Mouse (Mus musculus) hindbrain, embryonic 10.5 days (tissue): ENCODE data around the gene Srsf9. TPM values are rescaled to one million over a fixed set of nuclear protein-coding genes. Genes with fewer than 3 reads are reported as not detected.
A peak's percentile ranks its signal among the peaks of the same experiment; 100 is the strongest.

ENCODE experiments used
- DNase-seq: peaks from one replicate; pipeline ENCODE4 v3.0.0-alpha.2; 2017; ENCODE audit warnings: low spot score
- H3K27ac ChIP-seq: fragments of 300-500 bp; sonication (generic); 2 replicates; pipeline ENCODE4 v1.5.1; 2016; ENCODE audit warnings: mild to moderate bottlenecking, moderate library complexity
- H3K27me3 ChIP-seq: fragments of 300-500 bp; sonication (generic); 2 replicates; pipeline ENCODE4 v1.6.1; 2016; ENCODE audit warnings: mild to moderate bottlenecking; ENCODE audit not compliant: poor library complexity, insufficient read depth, severe bottlenecking
- H3K36me3 ChIP-seq: fragments of 300-500 bp; sonication (generic); 2 replicates; pipeline ENCODE4 v1.6.1; 2016; ENCODE audit warnings: mild to moderate bottlenecking, moderate library complexity
- H3K4me1 ChIP-seq: fragments of 300-500 bp; sonication (generic); replicated peaks from 2 replicates; pipeline ENCODE4 v1.6.1; 2016; ENCODE audit warnings: mild to moderate bottlenecking
- H3K4me3 ChIP-seq: fragments of 300-500 bp; sonication (generic); 2 replicates; pipeline ENCODE4 v1.5.1; 2016; ENCODE audit warnings: mild to moderate bottlenecking, moderate library complexity
- H3K9me3 ChIP-seq: fragments of 300-500 bp; sonication (generic); 2 replicates; pipeline ENCODE4 v1.6.1; 2016; ENCODE audit warnings: mild to moderate bottlenecking, moderate library complexity
- WGBS: fragments of 180-500 bp; shearing (Covaris S2); methylation state at CpG from one replicate; pipeline ENCODE4 v1.1.7; 2016; 5-methylcytosine and 5-hydroxymethylcytosine counted together
- polyA plus RNA-seq: library from polyadenylated mRNA; unstranded; fragments of >200 nt; fragmentation: Nextera tagmentation; extraction: Ambion mirVana; gene quantifications from 2 replicates; pipeline ENCODE4 v1.2.1, GENCODE M21; 2016

Gene Srsf9
- 383 and 387 TPM in 2 replicates for polyA plus RNA-seq

DNA sequence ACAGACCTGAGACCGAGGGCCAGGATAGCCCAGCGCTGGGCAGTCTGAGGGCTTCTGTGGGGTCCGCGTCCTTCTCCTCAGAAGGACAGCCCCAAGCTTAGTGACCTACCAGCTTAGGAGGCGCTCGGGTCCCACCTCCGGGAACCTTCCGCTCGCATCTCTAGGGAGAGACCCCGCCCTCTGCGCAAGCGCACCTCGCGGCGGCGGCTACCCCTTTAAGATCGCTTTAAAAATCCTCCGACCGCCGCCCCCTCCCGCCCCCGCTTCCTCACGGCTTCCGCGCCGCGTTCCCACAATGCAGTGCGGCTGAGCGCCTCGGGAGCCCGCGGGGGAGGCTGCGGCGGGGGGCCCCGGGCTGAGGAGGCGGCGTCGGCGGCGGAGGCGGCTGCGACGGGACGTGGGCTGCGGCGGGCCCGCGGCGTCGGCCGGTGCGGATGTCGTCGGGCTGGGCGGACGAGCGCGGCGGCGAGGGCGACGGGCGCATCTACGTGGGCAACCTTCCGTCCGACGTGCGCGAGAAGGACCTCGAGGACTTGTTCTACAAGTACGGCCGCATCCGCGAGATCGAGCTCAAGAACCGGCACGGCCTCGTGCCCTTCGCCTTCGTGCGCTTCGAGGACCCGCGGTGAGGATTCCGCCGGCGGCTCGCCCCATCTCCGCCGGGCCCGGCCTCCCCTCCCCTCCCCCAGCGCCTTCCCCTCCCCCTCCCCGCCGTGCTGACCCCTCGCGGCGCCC, at the start of gene Srsf9:
Gene Srsf9, plus strand, starts transcription at position 303 of the 735 bp plus-strand sequence.
- DNase-seq = peak; percentile 94
- no peaks in the 10 kb centered on the region for H3K27me3 ChIP-seq
- no peaks in the 10 kb centered on the region for H3K9me3 ChIP-seq
- peaks cover 27% of the 10 kb centered on the region for H3K4me1 ChIP-seq
- H3K27ac ChIP-seq = peak within 1 kb of the TSS; percentile 98
- H3K36me3 ChIP-seq = peaks cover 33% of the 10 kb centered on the region
- peak within 1 kb of the TSS; percentile 100 for H3K4me3 ChIP-seq
- 1% methylated on average over 96 of the region's 97 CpGs for WGBS

DNA sequence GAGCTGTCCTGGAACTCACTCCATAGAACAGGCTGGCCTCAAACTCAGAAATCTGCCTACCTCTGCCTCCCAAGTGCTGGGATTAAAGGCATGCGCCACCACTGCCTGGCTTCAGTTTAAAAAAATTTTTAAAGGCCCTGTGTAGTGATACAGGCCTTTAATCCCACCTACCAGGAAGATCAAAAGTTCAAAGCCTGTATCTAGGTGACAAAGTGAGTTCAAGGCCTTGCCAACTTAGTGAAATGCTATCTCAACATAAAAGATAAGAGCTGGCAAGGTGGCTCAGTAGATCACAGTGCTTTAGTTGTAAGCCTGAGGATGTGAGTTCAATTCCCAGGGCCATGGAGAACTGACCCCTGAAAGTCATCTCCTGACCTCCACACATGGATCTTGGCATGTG, 48.9 kb upstream of the Srsf9 start:
- Histone ChIP-seq H3K4me1 (peaks cover 19% of the 10 kb centered on the region), H3K9me3 (no peaks in the 10 kb centered on the region), H3K27ac (no peak overlapping the region), H3K4me3 (no peak overlapping the region), H3K27me3 (no peaks in the 10 kb centered on the region), H3K36me3 (peaks cover 4% of the 10 kb centered on the region)
- WGBS = 86% methylated on average over 1 of the region's 1 CpGs
- no peak for DNase-seq

DNA sequence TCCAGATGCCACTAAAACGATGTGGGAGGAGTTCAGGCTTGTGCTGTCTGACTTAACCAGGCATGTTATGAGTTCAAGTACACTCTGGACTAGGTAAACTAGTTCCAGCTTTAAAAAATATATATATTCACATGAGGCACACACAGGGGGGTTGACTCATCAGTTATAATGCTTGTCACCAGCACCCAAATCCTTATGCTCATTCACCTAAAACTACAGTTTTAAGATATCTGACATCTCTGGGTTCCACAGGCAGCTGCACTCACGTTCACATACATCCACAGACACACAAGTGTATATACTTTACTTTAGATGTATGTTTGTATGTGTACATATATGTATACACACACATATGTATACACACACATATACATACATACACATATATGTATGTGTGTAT, 48.2 kb upstream of the Srsf9 start:
- no peaks in the 10 kb centered on the region for H3K27me3 ChIP-seq
- WGBS = 64% methylated on average over 2 of the region's 2 CpGs
- no peak overlapping the region for H3K4me3 ChIP-seq

DNA sequence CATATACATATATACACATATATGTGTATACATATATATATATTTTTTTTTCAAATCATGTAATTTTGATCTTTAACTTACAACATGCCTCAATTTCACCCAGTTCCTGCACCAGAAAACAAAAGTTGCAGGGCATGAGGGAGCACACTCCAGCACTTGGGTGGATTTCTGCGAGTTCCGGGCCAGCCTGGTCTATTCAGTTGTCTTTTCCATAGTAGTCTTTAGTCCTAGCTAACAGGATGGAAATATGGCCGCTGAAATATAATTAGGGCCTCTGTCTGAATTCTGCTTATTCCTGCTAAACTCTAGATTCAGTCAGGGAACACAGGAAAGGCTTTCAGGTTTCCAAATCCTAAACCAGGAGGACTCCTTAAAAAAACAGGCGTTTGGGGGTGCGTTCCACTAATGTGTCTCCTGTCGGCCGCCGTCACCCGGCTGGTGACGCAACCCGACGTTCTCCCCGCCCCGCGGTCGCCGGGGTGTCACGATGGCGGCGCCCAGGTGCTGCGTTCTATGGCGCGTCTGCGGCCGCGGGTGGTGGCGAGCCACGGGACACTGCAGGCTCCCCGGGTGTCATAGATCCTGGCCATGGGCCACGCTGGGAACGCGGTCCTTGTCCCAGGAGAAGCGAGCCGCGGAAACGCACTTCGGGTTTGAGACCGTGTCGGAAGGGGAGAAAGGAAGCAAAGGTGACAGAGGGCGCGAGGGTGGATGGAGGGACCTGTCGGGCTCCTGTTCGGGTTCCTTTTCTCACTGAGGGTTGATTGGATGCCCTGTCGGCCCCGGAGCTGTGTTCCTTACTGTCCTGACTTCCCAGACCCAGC, 47.5 kb upstream of the Srsf9 start, which contains the start of gene Coq5:
Gene Coq5, plus strand, starts transcription at position 441 of the 824 bp plus-strand sequence.
- peaks cover 12% of the 10 kb centered on the region for H3K4me1 ChIP-seq
- H3K9me3 ChIP-seq = no peaks in the 10 kb centered on the region
- WGBS = 4% methylated on average over 45 of the region's 45 CpGs
- no peaks in the 10 kb centered on the region for H3K27me3 ChIP-seq
- H3K27ac ChIP-seq = peak within 1 kb of the TSS; percentile 90
- H3K36me3 ChIP-seq = peaks cover 17% of the 10 kb centered on the region
- peak within 1 kb of the TSS; percentile 97 for H3K4me3 ChIP-seq
- peak; percentile 81 for DNase-seq

More for the DNA sequence above, 48.2 kb upstream of the Srsf9 start:
- no peak for DNase-seq
- Histone ChIP-seq H3K4me1 (peaks cover 12% of the 10 kb centered on the region), H3K27ac (no peak overlapping the region), H3K9me3 (no peaks in the 10 kb centered on the region), H3K36me3 (peaks cover 11% of the 10 kb centered on the region)

DNA sequence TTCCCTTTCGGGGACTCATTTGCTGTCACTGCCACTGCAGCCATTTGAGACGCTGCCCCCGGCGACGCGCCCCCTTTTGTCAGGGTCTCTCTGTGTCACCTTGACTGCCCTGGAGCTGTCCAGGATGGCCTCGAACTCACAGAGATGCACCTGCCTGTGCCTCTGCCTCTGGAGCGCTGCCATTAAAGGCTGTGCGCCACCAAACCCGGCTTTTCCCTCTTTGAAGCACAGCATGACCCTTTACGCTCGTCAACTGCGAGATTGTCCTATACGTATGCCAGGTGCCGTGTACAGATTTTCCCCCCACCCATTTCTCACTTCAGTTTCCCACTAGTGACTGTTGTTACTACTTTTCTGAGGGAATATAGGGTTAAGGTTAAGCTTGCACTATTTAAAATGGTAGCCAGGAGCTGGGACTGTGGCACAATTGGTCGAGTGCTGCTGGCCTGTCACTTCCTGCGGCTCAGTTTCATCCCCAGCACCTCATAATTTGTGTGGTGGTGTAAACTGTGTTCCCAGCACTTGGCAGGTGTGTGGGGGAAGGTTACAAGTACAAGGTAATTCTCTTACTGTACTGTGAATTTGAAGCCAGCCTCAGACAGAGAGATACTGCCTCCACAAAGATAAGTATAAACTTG, 46.8 kb upstream of the Srsf9 start:
- 12% methylated on average over 17 of the region's 17 CpGs for WGBS

DNA sequence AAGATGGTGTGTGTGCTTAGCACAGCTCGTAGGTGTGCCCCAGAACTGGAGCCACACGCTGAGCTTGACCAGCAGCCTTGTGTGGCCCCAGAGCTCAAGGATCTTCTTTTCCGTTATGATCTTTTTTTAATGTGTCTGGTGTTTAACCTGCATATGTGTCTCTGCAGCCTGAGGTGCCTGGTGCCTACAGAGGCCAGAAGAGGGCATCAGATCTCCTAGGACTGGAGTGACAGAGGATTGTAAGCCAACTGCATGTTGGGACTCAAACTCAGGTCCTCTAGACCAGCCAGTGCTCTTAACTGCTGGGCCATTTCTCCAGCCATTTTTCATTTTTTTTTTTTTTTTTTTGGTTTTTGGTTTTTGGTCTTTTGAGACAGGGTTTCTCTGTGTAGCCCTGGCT, 42.2 kb upstream of the Srsf9 start:
- Histone ChIP-seq H3K9me3 (no peaks in the 10 kb centered on the region), H3K36me3 (peaks cover 62% of the 10 kb centered on the region), H3K4me3 (no peak overlapping the region), H3K27ac (no peak overlapping the region), H3K27me3 (no peaks in the 10 kb centered on the region), H3K4me1 (peaks cover 7% of the 10 kb centered on the region)
- WGBS = 90% methylated on average over 3 of the region's 3 CpGs
- no peak for DNase-seq

More for the DNA sequence above, 46.8 kb upstream of the Srsf9 start:
- H3K36me3 ChIP-seq = peaks cover 25% of the 10 kb centered on the region
- peak overlapping the region; percentile 97 for H3K4me3 ChIP-seq
- H3K9me3 ChIP-seq = no peaks in the 10 kb centered on the region
- no peak for DNase-seq
- H3K27me3 ChIP-seq = no peaks in the 10 kb centered on the region
- peaks cover 12% of the 10 kb centered on the region for H3K4me1 ChIP-seq
- H3K27ac ChIP-seq = peak overlapping the region; percentile 90

DNA sequence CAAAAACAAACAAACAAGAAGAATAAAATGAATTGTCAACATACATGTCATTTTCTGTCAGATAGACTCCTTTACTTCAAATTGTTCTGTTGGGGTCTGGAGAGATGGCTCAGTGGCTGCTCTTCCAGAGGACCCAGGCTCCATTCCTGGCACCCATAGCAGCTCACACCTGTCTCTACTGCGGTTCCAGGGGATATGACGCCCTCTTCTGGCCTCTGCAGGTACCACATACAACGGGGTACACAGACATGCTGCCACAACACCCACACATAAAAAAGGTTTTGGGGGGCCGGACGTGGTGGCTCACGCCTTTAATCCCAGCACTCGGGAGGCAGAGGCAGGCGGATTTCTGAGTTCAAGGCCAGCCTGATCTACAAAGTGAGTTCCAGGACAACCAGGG, 32.8 kb upstream of the Srsf9 start:
- Histone ChIP-seq H3K4me1 (peaks cover 15% of the 10 kb centered on the region), H3K4me3 (no peak overlapping the region), H3K27me3 (no peaks in the 10 kb centered on the region), H3K27ac (no peak overlapping the region), H3K9me3 (no peaks in the 10 kb centered on the region), H3K36me3 (peaks cover 98% of the 10 kb centered on the region)
- DNase-seq = no peak
- 91% methylated on average over 8 of the region's 8 CpGs for WGBS

DNA sequence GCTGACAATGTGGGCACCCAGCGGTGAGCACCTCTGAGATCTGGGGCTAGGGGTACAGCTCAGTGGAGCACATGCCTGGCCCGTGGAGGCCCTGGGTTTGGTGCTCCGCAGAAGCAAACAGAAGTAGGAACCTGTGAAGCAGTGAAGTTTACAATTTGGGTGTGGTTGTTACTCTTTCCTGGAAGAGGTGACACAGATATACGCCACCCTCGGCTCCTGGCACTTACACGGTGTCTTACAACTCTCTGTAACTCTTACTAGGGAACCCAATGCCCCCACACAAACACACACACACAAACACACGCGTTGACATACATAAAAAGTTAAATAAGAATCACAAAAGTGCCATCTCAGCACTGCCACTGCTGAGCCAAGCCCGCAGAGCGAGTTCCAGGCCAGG, 30.6 kb upstream of the Srsf9 start:
- Histone ChIP-seq H3K27ac (no peak overlapping the region), H3K36me3 (peaks cover 82% of the 10 kb centered on the region), H3K9me3 (no peaks in the 10 kb centered on the region), H3K4me3 (no peak overlapping the region), H3K4me1 (peaks cover 26% of the 10 kb centered on the region), H3K27me3 (no peaks in the 10 kb centered on the region)
- no peak for DNase-seq
- 91% methylated on average over 10 of the region's 10 CpGs for WGBS

DNA sequence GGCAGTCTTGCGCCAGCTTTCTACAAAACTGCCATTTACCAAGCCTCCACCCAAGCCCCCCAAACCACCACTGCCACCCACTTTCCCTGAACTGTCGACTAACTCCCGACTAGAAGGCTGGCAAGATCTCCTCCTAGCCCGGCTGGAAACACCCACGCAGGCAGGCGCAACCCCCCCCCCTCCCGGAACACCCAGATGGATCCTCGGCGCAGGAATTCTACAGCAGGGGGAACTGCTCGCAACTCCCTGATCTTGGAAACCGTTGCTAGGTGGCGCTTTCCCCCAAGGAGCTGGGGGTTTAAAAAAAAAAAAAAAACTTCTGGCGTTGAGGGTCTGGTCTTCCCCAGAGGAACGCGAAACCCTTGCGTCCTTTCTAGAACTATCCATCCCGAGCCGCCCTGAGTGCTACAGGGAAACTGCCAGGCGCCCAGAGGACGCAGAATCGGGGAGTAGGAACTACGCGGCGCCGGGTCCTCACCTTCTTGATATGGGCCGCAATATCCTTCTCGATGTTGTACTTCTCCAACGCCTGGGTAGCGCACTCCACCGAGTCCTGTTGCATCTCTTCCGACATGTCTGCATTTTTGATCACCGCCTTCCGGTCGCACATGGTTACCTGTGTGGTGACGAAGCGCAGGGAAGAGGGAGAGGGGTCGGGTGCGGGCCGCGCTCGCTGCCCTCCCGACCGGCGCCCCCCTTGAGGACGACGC, 26.8 kb upstream of the Srsf9 start:
- Histone ChIP-seq H3K4me3 (peak overlapping the region; percentile 86), H3K4me1 (peaks cover 33% of the 10 kb centered on the region), H3K36me3 (peaks cover 45% of the 10 kb centered on the region), H3K9me3 (no peaks in the 10 kb centered on the region), H3K27me3 (peaks cover 16% of the 10 kb centered on the region; the same call in 1 of the 2 replicates), H3K27ac (peak overlapping the region; percentile 95)
- WGBS = 1% methylated on average over 46 of the region's 46 CpGs
- peak; percentile 73 for DNase-seq

DNA sequence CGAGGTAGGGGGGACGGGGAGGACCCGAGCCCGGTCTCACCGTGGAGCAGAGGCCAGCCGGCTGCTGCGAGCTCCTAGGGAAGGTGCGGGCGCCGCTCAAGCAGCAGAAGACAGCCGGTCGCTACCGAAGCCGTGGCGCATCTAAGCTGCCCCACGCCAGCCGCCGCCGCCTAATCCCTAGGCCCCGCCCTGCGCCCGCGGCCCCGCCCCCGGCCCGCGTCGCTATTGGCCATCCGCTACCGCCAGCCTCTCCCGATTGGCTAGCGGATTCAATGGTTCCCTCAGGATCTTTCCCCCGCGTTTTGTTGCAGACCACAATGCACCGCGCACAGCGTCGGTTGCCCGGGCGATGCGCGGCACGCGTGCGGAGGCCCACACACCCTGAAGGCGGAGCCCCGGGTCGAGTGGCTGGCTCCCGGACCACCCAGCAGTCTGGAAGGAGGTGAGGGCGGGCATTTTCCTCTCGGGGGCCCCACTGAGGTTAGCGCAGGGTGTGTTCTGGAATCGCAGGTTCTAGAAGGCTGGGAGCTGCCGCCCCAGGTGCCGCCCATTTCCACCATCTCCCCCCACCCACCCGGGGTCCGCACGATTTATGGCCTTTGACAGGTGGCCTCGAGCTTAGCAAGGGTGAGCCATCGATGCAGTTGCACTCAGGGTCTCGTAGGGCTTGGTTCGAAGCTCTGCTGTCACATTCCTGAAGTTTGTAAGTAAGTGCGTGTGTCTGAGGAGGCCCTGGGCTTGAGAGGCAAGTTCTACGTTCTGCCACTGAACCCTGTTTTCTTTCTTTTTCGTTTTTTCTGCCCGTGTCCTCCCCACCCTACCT, 26.0 kb upstream of the Srsf9 start, which contains the start of gene Dynll1:
Gene Dynll1, minus strand, starts transcription at position 208 of the 823 bp plus-strand sequence.
- H3K4me3 ChIP-seq = peak within 1 kb of the TSS; percentile 86
- DNase-seq = peak; percentile 100
- peak within 1 kb of the TSS; percentile 95 for H3K27ac ChIP-seq
- H3K36me3 ChIP-seq = peaks cover 37% of the 10 kb centered on the region
- H3K4me1 ChIP-seq = peaks cover 33% of the 10 kb centered on the region
- peaks cover 16% of the 10 kb centered on the region; the same call in 1 of the 2 replicates for H3K27me3 ChIP-seq
- WGBS = under 1% methylated on average over 66 of the region's 66 CpGs
- no peaks in the 10 kb centered on the region for H3K9me3 ChIP-seq

DNA sequence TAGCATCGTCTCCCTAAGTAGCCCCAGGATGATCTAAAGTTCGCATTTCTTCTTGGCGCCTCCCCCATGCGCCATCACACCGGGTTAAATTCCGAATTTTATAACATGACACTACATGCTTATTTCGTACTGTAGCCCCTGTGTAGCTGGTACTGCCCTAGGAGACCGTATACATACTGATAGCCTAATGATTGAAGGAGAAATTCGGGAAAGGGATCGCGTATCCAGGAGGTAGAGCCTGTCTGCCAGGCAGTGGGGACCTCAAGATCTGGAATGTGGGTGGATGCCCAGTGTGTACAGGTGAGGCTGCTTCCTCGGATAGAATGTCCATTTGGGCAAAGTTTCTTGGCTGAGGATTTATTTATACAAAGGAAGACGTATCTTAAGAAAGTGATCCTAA, 25.4 kb upstream of the Srsf9 start:
- Histone ChIP-seq H3K36me3 (peaks cover 31% of the 10 kb centered on the region), H3K27me3 (peaks cover 16% of the 10 kb centered on the region; the same call in 1 of the 2 replicates), H3K27ac (peak overlapping the region; percentile 95), H3K4me1 (peaks cover 33% of the 10 kb centered on the region), H3K4me3 (peak overlapping the region; percentile 86), H3K9me3 (no peaks in the 10 kb centered on the region)
- WGBS = 30% methylated on average over 13 of the region's 13 CpGs
- DNase-seq = no peak
